Mouse (Mus musculus) midbrain, embryonic 14.5 days (tissue): Measurements from ENCODE around the gene Ddx19b. TPM values are rescaled to one million over a fixed set of nuclear protein-coding genes. Genes with fewer than 3 reads are reported as not detected.

ENCODE experiments used
- ATAC-seq: fragments of 200-750 bp; cut with Nextera tagmentation; 2 replicates; pipeline ENCODE4 v1.8.0; 2017; ENCODE audit warnings: moderate number of reproducible peaks, moderate library complexity; ENCODE audit not compliant: low FRiP score, low TSS enrichment
- DNase-seq: peaks from one replicate; pipeline ENCODE4 v3.0.0-alpha.2; 2015
- H3K27ac ChIP-seq: fragments of 300-500 bp; sonication (generic); replicated peaks from 2 replicates; pipeline ENCODE4 v1.5.1; 2014; ENCODE audit warnings: mild to moderate bottlenecking, low read depth, low read length, moderate library complexity
- H3K27me3 ChIP-seq: fragments of 300-500 bp; sonication (generic); 2 replicates; pipeline ENCODE4 v1.6.1; 2014; ENCODE audit warnings: low read length, control low read depth, mixed read lengths; ENCODE audit not compliant: control insufficient read depth, insufficient read depth
- H3K36me3 ChIP-seq: fragments of 300-500 bp; sonication (generic); 2 replicates; pipeline ENCODE4 v1.6.1; 2014; ENCODE audit warnings: low read length, control low read depth; ENCODE audit not compliant: control insufficient read depth, insufficient read depth
- H3K4me1 ChIP-seq: fragments of 300-500 bp; sonication (generic); 2 replicates; pipeline ENCODE4 v1.6.1; 2014; ENCODE audit warnings: mild to moderate bottlenecking, antibody characterized with exemption, low read length, control low read depth; ENCODE audit not compliant: control insufficient read depth, insufficient read depth
- H3K4me2 ChIP-seq: fragments of 300-500 bp; sonication (generic); 2 replicates; pipeline ENCODE4 v1.6.1; 2014; ENCODE audit warnings: mild to moderate bottlenecking, low read length, moderate library complexity
- H3K4me3 ChIP-seq: fragments of 300-500 bp; sonication (generic); replicated peaks from 2 replicates; pipeline ENCODE4 v1.5.1; 2014; ENCODE audit warnings: low read depth, low read length
- H3K9ac ChIP-seq: fragments of 300-500 bp; sonication (generic); replicated peaks from 2 replicates; pipeline ENCODE4 v1.6.1; 2014; ENCODE audit warnings: mild to moderate bottlenecking, low read length, moderate library complexity
- H3K9me3 ChIP-seq: fragments of 300-500 bp; sonication (generic); 2 replicates; pipeline ENCODE4 v1.6.1; 2016; ENCODE audit warnings: low read length, control low read depth, mixed read lengths; ENCODE audit not compliant: control insufficient read depth
- WGBS: fragments of 180-500 bp; shearing (Covaris S2); extraction: QIAGEN DNeasy Blood & Tissue Kit; methylation state at CpG from one replicate; pipeline ENCODE4 v1.1.7; 2014; 5-methylcytosine and 5-hydroxymethylcytosine counted together
- polyA plus RNA-seq: library from polyadenylated mRNA; unstranded; fragments of >200 nt; fragmentation: Nextera tagmentation; extraction: Ambion mirVana; gene quantifications from 2 replicates; pipeline ENCODE4 v1.2.1, GENCODE M21; 2014

Gene Ddx19b
- polyA plus RNA-seq, 1 experiment from 2014 or later, result 7.5 TPM

GRCm38 (mm10) chr8:111061688-111062071 is 30.1 kb upstream of the Ddx19b start:
- Histone ChIP-seq H3K4me2 (peak overlapping the region; percentile 58), H3K9ac (peak overlapping the region; percentile 61), H3K27ac (peak overlapping the region; percentile 82), H3K4me1 (peaks cover 20% of the 10 kb centered on the region), H3K36me3 (0 out of 2 replicates have a peak, but pooled peaks cover 8% of the 10 kb centered on the region), H3K4me3 (peak overlapping the region; percentile 48), H3K27me3 (no peaks in the 10 kb centered on the region), H3K9me3 (no peaks in the 10 kb centered on the region)
- WGBS, result under 1% methylated on average over 14 of the region's 14 CpGs
- DNase-seq (no peak), ATAC-seq (0 out of 2 replicates have a peak, but pooled peaks have one; percentile 15)

- ATAC-seq, result no peak
- peaks cover 28% of the 10 kb centered on the region for H3K36me3 ChIP-seq
- DNase-seq, result no peak
- no peak overlapping the region for H3K4me3 ChIP-seq
- H3K27ac ChIP-seq, result no peak overlapping the region
- H3K9me3 ChIP-seq, result no peaks in the 10 kb centered on the region
- whole genome bisulfite sequencing, result 73% methylated on average over 2 of the region's 2 CpGs
- no peak overlapping the region for H3K9ac ChIP-seq
- H3K27me3 ChIP-seq, result no peaks in the 10 kb centered on the region
- H3K4me2 ChIP-seq, result no peak overlapping the region
- H3K4me1 ChIP-seq, result peaks cover 20% of the 10 kb centered on the region
These were observed 27.5 kb upstream of the Ddx19b start for GRCm38 (mm10) chr8:111058946-111059572.

GRCm38 (mm10) chr8:111056691-111057293 is 25.2 kb upstream of the Ddx19b start:
- H3K9ac ChIP-seq, result peak overlapping the region; percentile 73
- H3K27me3 ChIP-seq, result no peaks in the 10 kb centered on the region
- peak overlapping the region; percentile 87 for H3K4me3 ChIP-seq
- no peak; the same call in 1 of the 2 replicates for ATAC-seq
- H3K9me3 ChIP-seq, result no peaks in the 10 kb centered on the region
- H3K4me2 ChIP-seq, result peak overlapping the region; percentile 98
- peaks cover 51% of the 10 kb centered on the region for H3K36me3 ChIP-seq
- peak overlapping the region; percentile 75 for H3K27ac ChIP-seq
- DNase-seq, result peak; percentile 28
- H3K4me1 ChIP-seq, result peaks cover 20% of the 10 kb centered on the region
- WGBS, result 1% methylated on average over 60 of the region's 63 CpGs

- WGBS, result under 1% methylated on average over 68 of the region's 68 CpGs
- H3K36me3 ChIP-seq, result peaks cover 57% of the 10 kb centered on the region
These were observed 24.7 kb upstream of the Ddx19b start, which contains the start of gene Exosc6 for GRCm38 (mm10) chr8:111056158-111056663. Gene Exosc6, plus strand, starts transcription at chr8:111056339.

GRCm38 (mm10) chr8:111055661-111056060 is 24.1 kb upstream of the Ddx19b start:
- Histone ChIP-seq H3K4me1 (peaks cover 13% of the 10 kb centered on the region), H3K36me3 (peaks cover 62% of the 10 kb centered on the region), H3K27ac (no peak overlapping the region), H3K4me2 (no peak overlapping the region), H3K9me3 (no peaks in the 10 kb centered on the region), H3K27me3 (no peaks in the 10 kb centered on the region), H3K4me3 (0 out of 2 replicates have a peak overlapping the region, but pooled peaks have one; percentile 87), H3K9ac (no peak overlapping the region)
- no peak for ATAC-seq
- DNase-seq, result no peak
- WGBS, result 64% methylated on average over 2 of the region's 2 CpGs

More at GRCm38 (mm10) chr8:111056158-111056663, 24.7 kb upstream of the Ddx19b start, which contains the start of gene Exosc6:
- Histone ChIP-seq H3K4me1 (peaks cover 18% of the 10 kb centered on the region), H3K4me2 (peak within 1 kb of the TSS; percentile 98), H3K9ac (peak within 1 kb of the TSS; percentile 73), H3K27me3 (no peaks in the 10 kb centered on the region), H3K27ac (peak within 1 kb of the TSS; percentile 75), H3K4me3 (peak within 1 kb of the TSS; percentile 87), H3K9me3 (no peaks in the 10 kb centered on the region)
- DNase-seq, result peak; percentile 98
- peak; percentile 93 for ATAC-seq

GRCm38 (mm10) chr8:111055031-111055634 is 23.6 kb upstream of the Ddx19b start:
- Histone ChIP-seq H3K36me3 (peaks cover 67% of the 10 kb centered on the region), H3K4me2 (no peak overlapping the region), H3K9ac (no peak overlapping the region), H3K9me3 (no peaks in the 10 kb centered on the region), H3K4me1 (peaks cover 10% of the 10 kb centered on the region), H3K4me3 (no peak overlapping the region), H3K27me3 (no peaks in the 10 kb centered on the region), H3K27ac (no peak overlapping the region)
- WGBS, result 93% methylated on average over 17 of the region's 17 CpGs
- DNase-seq (no peak), ATAC-seq (no peak)

GRCm38 (mm10) chr8:111053827-111054518 is 22.4 kb upstream of the Ddx19b start:
- Histone ChIP-seq H3K9ac (no peak overlapping the region), H3K4me3 (no peak overlapping the region), H3K4me1 (peaks cover 10% of the 10 kb centered on the region), H3K27ac (no peak overlapping the region), H3K9me3 (no peaks in the 10 kb centered on the region), H3K36me3 (peaks cover 79% of the 10 kb centered on the region), H3K4me2 (no peak overlapping the region), H3K27me3 (no peaks in the 10 kb centered on the region)
- WGBS, result 96% methylated on average over 12 of the region's 12 CpGs
- no peak for ATAC-seq
- DNase-seq, result no peak

- Histone ChIP-seq H3K27ac (no peak overlapping the region), H3K9ac (no peak overlapping the region), H3K27me3 (no peaks in the 10 kb centered on the region), H3K4me3 (no peak overlapping the region), H3K9me3 (no peaks in the 10 kb centered on the region), H3K4me1 (no peaks in the 10 kb centered on the region), H3K4me2 (no peak overlapping the region), H3K36me3 (peaks cover 100% of the 10 kb centered on the region)
- DNase-seq (no peak), ATAC-seq (no peak)
- 96% methylated on average over 7 of the region's 7 CpGs for WGBS
These were observed 17.6 kb upstream of the Ddx19b start for GRCm38 (mm10) chr8:111049106-111049505.
